Mouse (Mus musculus): ENCODE measurements around the gene Ptprm. TPM values are rescaled to one million over a fixed set of nuclear protein-coding genes. Genes with fewer than 3 reads are reported as not detected.

Gene Ptprm
- polyA plus RNA-seq, 1 experiment = 34.2 TPM

DNA sequence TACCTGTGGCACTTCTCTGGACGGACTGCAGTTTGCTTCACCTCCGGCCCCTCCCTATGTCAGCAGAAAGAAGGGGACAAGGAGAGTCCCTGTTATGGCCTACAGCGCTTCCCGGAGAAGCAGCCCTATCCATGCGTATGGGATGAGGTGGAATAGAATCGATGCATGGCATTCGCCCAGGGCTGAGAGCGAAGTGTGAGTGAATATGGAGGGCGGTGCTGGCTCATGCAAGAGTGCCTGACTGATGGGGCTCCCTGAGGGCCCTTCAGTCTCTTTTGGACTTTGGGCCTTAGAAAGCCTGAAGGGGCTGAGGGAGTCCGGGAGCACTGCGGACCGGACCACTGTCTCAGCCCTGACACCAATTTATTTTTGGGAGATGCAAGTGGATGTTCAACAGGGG, 656.6 kb downstream of the Ptprm start:
- Histone ChIP-seq H3K27me3 (ENCODE audit: control insufficient read depth, insufficient read depth, low read length) (no peaks in the 10 kb centered on the region; the same call in 1 of the 2 replicates), H3K27ac (ENCODE audit: insufficient read depth, low read length) (no peak overlapping the region), H3K4me1 (ENCODE audit: control insufficient read depth, insufficient read depth, low read length) (no peaks in the 10 kb centered on the region), H3K4me3 (replicated peaks; ENCODE audit: insufficient read depth, low read depth, low read length) (no peak overlapping the region)
- DNase-seq = no peak
- WGBS = 84% methylated on average over 12 of the region's 12 CpGs
- TF ChIP-seq CTCF (IDR thresholded peaks at IDR 0.05; ENCODE audit: borderline replicate concordance, insufficient read depth, low read depth, low read length) (no peak), POLR2A (IDR thresholded peaks at IDR 0.05; ENCODE audit: borderline replicate concordance, insufficient read depth, low read length) (no peak)

- Histone ChIP-seq H3K4me3 (replicated peaks; ENCODE audit: insufficient read depth, low read depth, low read length) (no peak overlapping the region), H3K27ac (ENCODE audit: insufficient read depth, low read length) (no peak overlapping the region), H3K4me1 (ENCODE audit: control insufficient read depth, insufficient read depth, low read length) (no peaks in the 10 kb centered on the region), H3K27me3 (ENCODE audit: control insufficient read depth, insufficient read depth, low read length) (no peaks in the 10 kb centered on the region; the same call in 1 of the 2 replicates)
- no peak for DNase-seq
- TF ChIP-seq POLR2A (IDR thresholded peaks at IDR 0.05; ENCODE audit: borderline replicate concordance, insufficient read depth, low read length) = no peak
- no peak for TF ChIP-seq CTCF (IDR thresholded peaks at IDR 0.05; ENCODE audit: borderline replicate concordance, insufficient read depth, low read depth, low read length)
- WGBS = 60% methylated on average over 10 of the region's 10 CpGs
Measured at GRCm38 (mm10) chr17:66696531-66697172, 657.6 kb downstream of the Ptprm start.

DNA sequence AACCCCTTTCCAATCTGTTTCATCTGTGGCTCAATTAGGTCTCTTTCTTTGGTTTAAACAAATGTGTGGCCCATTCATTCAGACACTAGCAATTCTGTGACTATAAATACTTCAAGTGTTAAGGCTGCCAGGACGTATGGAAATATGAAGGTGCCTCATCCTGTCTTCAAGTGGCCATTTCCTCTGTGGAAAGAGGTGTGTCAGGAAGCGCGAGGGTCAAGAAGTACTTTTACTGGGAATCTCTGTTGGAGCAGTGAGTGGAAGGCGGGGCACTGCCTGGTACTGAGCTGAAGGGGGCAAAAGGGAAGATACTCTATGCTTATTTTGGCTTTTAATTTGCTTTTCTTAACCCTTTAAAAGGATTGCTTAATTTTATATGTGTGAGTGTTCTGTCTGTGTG, 659.9 kb downstream of the Ptprm start:
- no peaks in the 10 kb centered on the region; the same call in 1 of the 2 replicates for H3K27me3 ChIP-seq (ENCODE audit: control insufficient read depth, insufficient read depth, low read length)
- no peak for TF ChIP-seq POLR2A (IDR thresholded peaks at IDR 0.05; ENCODE audit: borderline replicate concordance, insufficient read depth, low read length)
- no peak for TF ChIP-seq CTCF (IDR thresholded peaks at IDR 0.05; ENCODE audit: borderline replicate concordance, insufficient read depth, low read depth, low read length)
- H3K4me1 ChIP-seq (ENCODE audit: control insufficient read depth, insufficient read depth, low read length) = no peaks in the 10 kb centered on the region
- WGBS = 88% methylated on average over 4 of the region's 4 CpGs
- no peak overlapping the region for H3K4me3 ChIP-seq (replicated peaks; ENCODE audit: insufficient read depth, low read depth, low read length)
- H3K27ac ChIP-seq (ENCODE audit: insufficient read depth, low read length) = no peak overlapping the region
- no peak for DNase-seq

DNA sequence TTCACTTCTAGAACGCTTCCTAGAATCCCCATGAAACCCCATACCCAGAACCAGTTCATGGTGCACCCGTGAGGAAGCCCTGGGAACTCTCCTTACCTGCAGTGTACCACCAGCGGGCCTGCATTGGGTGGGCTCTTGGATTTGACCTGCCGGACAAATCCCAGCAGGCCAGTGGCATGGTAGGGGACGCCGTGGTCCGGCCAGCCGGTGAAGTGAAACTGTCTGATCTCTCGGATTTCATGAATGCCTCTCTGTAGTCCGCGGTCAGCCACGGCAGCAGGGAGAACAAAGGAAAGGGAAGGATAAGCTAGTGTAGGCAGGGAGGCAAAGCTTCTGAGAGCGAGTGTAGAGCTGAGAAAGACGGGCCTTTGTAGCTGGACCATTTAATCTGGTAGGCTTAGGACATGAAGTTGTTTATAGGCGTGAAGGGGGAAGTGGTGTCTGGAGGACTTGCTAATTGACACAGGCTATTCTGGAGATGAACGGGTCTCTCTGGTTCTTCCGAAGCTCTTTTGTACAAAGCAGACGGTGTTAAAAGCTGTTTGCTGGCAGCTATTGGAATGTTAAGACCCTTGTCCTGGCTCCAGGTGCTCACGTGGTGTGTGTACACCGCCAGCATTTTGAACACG, 660.5 kb downstream of the Ptprm start:
- WGBS = 41% methylated on average over 21 of the region's 21 CpGs
- Histone ChIP-seq H3K4me1 (ENCODE audit: control insufficient read depth, insufficient read depth, low read length) (no peaks in the 10 kb centered on the region), H3K27ac (ENCODE audit: insufficient read depth, low read length) (no peak overlapping the region), H3K4me3 (replicated peaks; ENCODE audit: insufficient read depth, low read depth, low read length) (no peak overlapping the region), H3K27me3 (ENCODE audit: control insufficient read depth, insufficient read depth, low read length) (no peaks in the 10 kb centered on the region; the same call in 1 of the 2 replicates)
- no peak for DNase-seq
- no peak for TF ChIP-seq POLR2A (IDR thresholded peaks at IDR 0.05; ENCODE audit: borderline replicate concordance, insufficient read depth, low read length)
- no peak for TF ChIP-seq CTCF (IDR thresholded peaks at IDR 0.05; ENCODE audit: borderline replicate concordance, insufficient read depth, low read depth, low read length)

- Histone ChIP-seq H3K27ac (ENCODE audit: insufficient read depth, low read length) (no peak overlapping the region), H3K4me1 (ENCODE audit: control insufficient read depth, insufficient read depth, low read length) (no peaks in the 10 kb centered on the region), H3K4me3 (replicated peaks; ENCODE audit: insufficient read depth, low read depth, low read length) (no peak overlapping the region), H3K27me3 (ENCODE audit: control insufficient read depth, insufficient read depth, low read length) (no peaks in the 10 kb centered on the region; the same call in 1 of the 2 replicates)
- no peak for DNase-seq
- TF ChIP-seq POLR2A (IDR thresholded peaks at IDR 0.05; ENCODE audit: borderline replicate concordance, insufficient read depth, low read length) (no peak), CTCF (IDR thresholded peaks at IDR 0.05; ENCODE audit: borderline replicate concordance, insufficient read depth, low read depth, low read length) (no peak)
- 51% methylated on average over 16 of the region's 16 CpGs for WGBS
Measured at GRCm38 (mm10) chr17:66692941-66693675, 661.1 kb downstream of the Ptprm start.

DNA sequence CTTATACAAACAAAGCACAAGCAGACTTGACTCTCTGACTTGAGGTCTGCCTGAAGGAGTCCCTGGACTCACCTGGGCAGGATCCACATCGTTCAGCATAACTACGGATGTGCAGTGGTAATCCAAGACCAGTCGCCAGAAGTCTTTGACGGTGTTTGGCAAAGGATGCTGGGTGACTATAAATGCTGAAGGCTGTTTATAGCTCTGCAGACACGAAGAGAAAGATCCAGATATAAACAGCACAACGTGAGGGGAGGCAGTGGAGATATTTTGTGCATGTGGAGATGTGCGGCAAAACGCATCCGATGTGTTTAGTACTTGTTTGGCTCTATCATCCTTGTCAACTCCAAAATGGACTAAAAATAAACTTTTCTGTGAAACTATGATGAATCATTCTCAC, 666.1 kb downstream of the Ptprm start:
- Histone ChIP-seq H3K4me3 (replicated peaks; ENCODE audit: insufficient read depth, low read depth, low read length) (no peak overlapping the region), H3K27me3 (ENCODE audit: control insufficient read depth, insufficient read depth, low read length) (no peaks in the 10 kb centered on the region; the same call in 1 of the 2 replicates), H3K27ac (ENCODE audit: insufficient read depth, low read length) (no peak overlapping the region), H3K4me1 (ENCODE audit: control insufficient read depth, insufficient read depth, low read length) (peaks cover 5% of the 10 kb centered on the region; the same call in 1 of the 2 replicates)
- WGBS = 56% methylated on average over 9 of the region's 9 CpGs
- TF ChIP-seq CTCF (IDR thresholded peaks at IDR 0.05; ENCODE audit: borderline replicate concordance, insufficient read depth, low read depth, low read length) (no peak), POLR2A (IDR thresholded peaks at IDR 0.05; ENCODE audit: borderline replicate concordance, insufficient read depth, low read length) (no peak)
- DNase-seq = no peak

- WGBS = 43% methylated on average over 4 of the region's 4 CpGs
- TF ChIP-seq POLR2A (IDR thresholded peaks at IDR 0.05; ENCODE audit: borderline replicate concordance, insufficient read depth, low read length) (no peak), CTCF (IDR thresholded peaks at IDR 0.05; ENCODE audit: borderline replicate concordance, insufficient read depth, low read depth, low read length) (no peak)
- peaks cover 5% of the 10 kb centered on the region; the same call in 1 of the 2 replicates for H3K4me1 ChIP-seq (ENCODE audit: control insufficient read depth, insufficient read depth, low read length)
- DNase-seq = no peak
- no peak overlapping the region for H3K4me3 ChIP-seq (replicated peaks; ENCODE audit: insufficient read depth, low read depth, low read length)
- no peaks in the 10 kb centered on the region; the same call in 1 of the 2 replicates for H3K27me3 ChIP-seq (ENCODE audit: control insufficient read depth, insufficient read depth, low read length)
- no peak overlapping the region for H3K27ac ChIP-seq (ENCODE audit: insufficient read depth, low read length)
Measured at GRCm38 (mm10) chr17:66687543-66687942, 666.7 kb downstream of the Ptprm start.

Data from cerebellum, adult 2 months (tissue).